Mouse (Mus musculus) small intestine, adult 2 months (tissue): Measurements from ENCODE around the gene Speg.

ENCODE experiments used
- CTCF ChIP-seq: fragments of 200-500 bp; IDR thresholded peaks from 2 replicates; pipeline ENCODE4 v1.5.1; 2012; ENCODE audit warnings: low read depth, mild to moderate bottlenecking, control low read depth, inconsistent platforms, low read length, moderate library complexity, mixed read lengths; ENCODE audit not compliant: insufficient replicate concordance, insufficient read length; ENCODE audit errors: extremely low read depth
- POLR2A ChIP-seq: fragments of 200-500 bp; IDR thresholded peaks from 2 replicates; pipeline ENCODE4 v1.6.1; 2012; ENCODE audit warnings: low read depth, mild to moderate bottlenecking, control low read depth, inconsistent platforms, low read length, moderate library complexity

DNA sequence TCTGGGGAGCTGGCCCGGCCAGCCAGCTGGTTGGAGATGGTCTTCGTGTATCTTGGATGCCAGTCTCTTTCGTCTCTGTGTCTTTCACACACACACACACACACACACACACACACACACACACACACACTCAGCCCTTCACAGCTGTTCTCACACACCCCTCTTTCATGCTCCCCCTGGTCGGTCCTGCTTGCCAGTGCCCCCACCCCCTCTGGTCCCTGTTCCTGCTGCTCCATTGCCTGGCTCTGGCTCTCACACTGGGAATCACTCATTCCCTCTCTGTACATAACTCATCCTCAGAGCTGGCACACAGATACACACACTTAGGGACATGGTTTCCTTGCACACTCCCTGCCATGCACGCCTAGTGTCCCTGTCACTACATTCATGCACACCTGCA lies 76.8 kb downstream of the Speg start:
- no peak for TF ChIP-seq POLR2A
- no peak for TF ChIP-seq CTCF
